7 mouse cellular contexts compared by ENCODE assay signal in the genomic region with DNA sequence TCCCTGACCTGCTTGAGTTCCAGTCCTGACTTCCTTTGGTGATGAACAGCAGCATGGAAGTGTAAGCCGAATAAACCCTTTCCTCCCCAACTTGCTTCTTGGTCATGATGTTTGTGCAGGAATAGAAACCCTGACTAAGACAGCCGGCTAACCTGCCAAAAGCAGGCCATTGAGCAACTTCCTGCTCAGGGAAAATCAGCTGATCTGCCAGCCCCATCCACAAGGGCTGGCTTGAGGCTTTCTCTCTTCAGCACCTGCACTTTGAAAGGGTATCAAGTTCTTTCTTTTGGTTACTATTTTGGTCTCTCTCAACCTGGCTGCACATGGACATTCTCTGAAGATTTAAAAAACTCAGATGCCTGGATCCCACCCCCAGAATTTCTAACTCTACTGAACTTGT. TPM values are rescaled to one million over a fixed set of nuclear protein-coding genes. Genes with fewer than 3 reads are reported as not detected.
DNase-seq lines count a peak whose midpoint lies in the region; ATAC-seq lines count a peak whose summit lies in the region.
"Not testable (repeated sequence)": the region's sequence is repeated elsewhere in the genome, so short reads cannot be mapped to it uniquely, and the experiment has no call there.

No protein-coding gene starts in this region.

- H3K4me1 ChIP-seq in heart, embryonic 12.5 days (replicated peaks): peaks cover 25% of the 10 kb centered on the region
- H3K4me1 ChIP-seq in lung, embryonic 16.5 days (replicated peaks; ENCODE audit: control insufficient read depth, insufficient read depth, low read length): peaks cover 13% of the 10 kb centered on the region

- not testable (repeated sequence) for H3K9me3 ChIP-seq in heart, embryonic 12.5 days (replicated peaks); lung, embryonic 16.5 days (ENCODE audit: control insufficient read depth, low read length)

- not testable (repeated sequence) for ATAC-seq in heart, embryonic 12.5 days (ENCODE audit: insufficient number of reproducible peaks, low FRiP score); lung, embryonic 16.5 days (ENCODE audit: low read depth)

- not testable (repeated sequence) for H3K36me3 ChIP-seq in heart, embryonic 12.5 days; lung, embryonic 16.5 days (ENCODE audit: control insufficient read depth, insufficient read depth, low read length)

- H3K9ac ChIP-seq in heart, embryonic 12.5 days; lung, embryonic 16.5 days (ENCODE audit: low read length): not testable (repeated sequence)

- H3K27me3 ChIP-seq in heart, embryonic 12.5 days (replicated peaks); lung, embryonic 16.5 days (ENCODE audit: control insufficient read depth, insufficient read depth, low read depth, low read length): not testable (repeated sequence)

- peak; percentile 54 for DNase-seq in NIH3T3 (ENCODE audit: low read depth)
- DNase-seq in adrenal gland, postnatal 36 days: peak; percentile 37 to 39
- DNase-seq in heart, adult 11 months: peak; percentile 93
- DNase-seq in heart, postnatal 4 days: peak; percentile 27
- peak; percentile 51 for DNase-seq in skeletal muscle tissue, adult 2 months (ENCODE audit: low read depth, low spot score)

- H3K4me2 ChIP-seq in heart, embryonic 12.5 days; lung, embryonic 16.5 days (ENCODE audit: low read depth, low read length): not testable (repeated sequence)

- H3K27ac ChIP-seq in heart, embryonic 12.5 days (ENCODE audit: poor library complexity, severe bottlenecking): peak overlapping the region; percentile 27; the same call in 1 of the 2 replicates
- H3K27ac ChIP-seq in lung, embryonic 16.5 days (ENCODE audit: low read length): peak overlapping the region; percentile 8; the same call in 1 of the 2 replicates

- WGBS in heart, embryonic 12.5 days: 50% methylated on average over 2 of the region's 2 CpGs
- WGBS in lung, embryonic 16.5 days: 50% methylated on average over 1 of the region's 2 CpGs

- not testable (repeated sequence) for H3K4me3 ChIP-seq in heart, embryonic 12.5 days; lung, embryonic 16.5 days (ENCODE audit: low read length)

RNA-seq across cellular contexts. Expression of a gene that starts 3.1 kb away (rescaled TPM):
- 1,000 to 10,000 TPM; 2,956 to 3,131 TPM for total RNA-seq in adrenal gland, postnatal 36 days (2021)
- polyA plus RNA-seq in heart, embryonic 12.5 days (2016; fragmentation: Nextera tagmentation; extraction: Ambion mirVana): 921 and 928 TPM in 2 replicates
- 1,000 to 10,000 TPM; 3,223 to 3,331 TPM for total RNA-seq in heart, postnatal 4 days (2021)
- polyA plus RNA-seq in lung, embryonic 16.5 days (2015; fragmentation: Nextera tagmentation; extraction: Ambion mirVana): 979 and 987 TPM in 2 replicates

RNA-seq across cellular contexts. Expression of a gene that starts 54.9 kb away (rescaled TPM):
- total RNA-seq in adrenal gland, postnatal 36 days (2021): 100 to 1,000 TPM; 206 to 215 TPM
- 5.5 and 6.0 TPM in 2 replicates for polyA plus RNA-seq in heart, embryonic 12.5 days (2016; fragmentation: Nextera tagmentation; extraction: Ambion mirVana)
- total RNA-seq in heart, postnatal 4 days (2021): 10 to 100 TPM; 17.5 to 20.3 TPM
- 3.3 and 3.5 TPM in 2 replicates for polyA plus RNA-seq in lung, embryonic 16.5 days (2015; fragmentation: Nextera tagmentation; extraction: Ambion mirVana)

Comparison
In these comparisons a context has a peak if more than half of its experiments do, and no peak if none do; other contexts are left out.
1. DNase-seq: peak in every context shown above with its lines; median percentile 93 in heart, adult 11 months; 54 in NIH3T3; 51 in skeletal muscle tissue, adult 2 months; 38 in adrenal gland, postnatal 36 days; 27 in heart, postnatal 4 days.
2. RNA of a gene that starts 54.9 kb away (total RNA-seq): 206 to 215 TPM in adrenal gland, postnatal 36 days; 17.5 to 20.3 TPM in heart, postnatal 4 days; every median in the first group is over 4 times any median in the second.